Mouse (Mus musculus) heart, adult 8-10 months (tissue): ENCODE results near the gene Hoxa13. TPM values are rescaled to one million over a fixed set of nuclear protein-coding genes. Genes with fewer than 3 reads are reported as not detected.

Experiments
- DNase-seq: peaks from one replicate; pipeline ENCODE4 v3.0.0; 2022; ENCODE audit warnings: low spot score
- microRNA-seq: library from miRNA; unstranded; fragments of <30 nt; microRNA quantifications from one replicate; pipeline ENCODE4 v1.2.0, GENCODE M21; 2022
- total RNA-seq, 4 experiments: library from RNA; stranded (reverse); gene quantifications; 2 replicates each; pipeline ENCODE4 v1.2.4; 2022

Gene Hoxa13
- total RNA-seq, 4 experiments from 2014 or later = not detected

GRCm38 (mm10) chr6:52212556-52213118 is 48.0 kb downstream of the Hoxa13 start:
- no peak for DNase-seq

- no peak for DNase-seq
These were observed 48.7 kb downstream of the Hoxa13 start for GRCm38 (mm10) chr6:52211961-52212360.

- peak; percentile 49 for DNase-seq
These were observed 49.3 kb downstream of the Hoxa13 start for GRCm38 (mm10) chr6:52211170-52211935.

GRCm38 (mm10) chr6:52209685-52210046 is 51.0 kb downstream of the Hoxa13 start:
- DNase-seq = no peak

- DNase-seq = no peak
These were observed 51.6 kb downstream of the Hoxa13 start for GRCm38 (mm10) chr6:52208868-52209684.

- no peak for DNase-seq
These were observed 52.4 kb downstream of the Hoxa13 start, which contains the start of gene Hoxa6 for GRCm38 (mm10) chr6:52208072-52208867. Gene Hoxa6, minus strand, starts transcription at chr6:52208722.

Small RNA genes within 50 kb of the gene (microRNA-seq; reads per million reads assigned to microRNA genes)
- gene Mir196b = 34.7 reads per million, percentile 44 among the genes with 10 or more reads in this experiment

Other genes starting within 250 kb of the Hoxa13 start
- 10 to 100 TPM in 3 of 4 experiments, 1 to 10 TPM in 1; 8.8 to 12.2 (median 11.0) TPM for gene Skap2, start 248.3 kb downstream of the Hoxa13 start, total RNA-seq
- gene Hoxa1, start 102.6 kb downstream of the Hoxa13 start, total RNA-seq = under 1 TPM in 2 of 4 experiments, not detected in 2; 0.16 to 0.19 TPM
- under 1 TPM in 3 of 4 experiments, not detected in 1; 0.20 to 0.34 (median 0.22) TPM for gene Hoxa2, start 96.0 kb downstream of the Hoxa13 start, total RNA-seq
- gene 5730596B20Rik, start 83.4 kb downstream of the Hoxa13 start, total RNA-seq = under 1 TPM in 1 of 4 experiments, not detected in 3; 0.06 TPM
- gene Hoxa4, start 69.1 kb downstream of the Hoxa13 start, total RNA-seq = under 1 TPM; 0.31 to 0.49 (median 0.38) TPM
- under 1 TPM; 0.41 to 0.69 (median 0.57) TPM for gene Hoxa5, start 56.3 kb downstream of the Hoxa13 start, total RNA-seq
- not detected for gene Hoxa6, start 52.2 kb downstream of the Hoxa13 start, total RNA-seq
- under 1 TPM; 0.16 to 0.89 (median 0.31) TPM for gene Hoxa3, start 47.5 kb downstream of the Hoxa13 start, total RNA-seq
- under 1 TPM in 1 of 4 experiments, not detected in 3; 0.54 TPM for gene Gm28308, start 47.5 kb downstream of the Hoxa13 start, total RNA-seq
- under 1 TPM in 3 of 4 experiments, not detected in 1; 0.19 to 0.55 (median 0.31) TPM for gene Hoxa7, start 39.0 kb downstream of the Hoxa13 start, total RNA-seq
- not detected for gene Hoxa9, start 29.8 kb downstream of the Hoxa13 start, total RNA-seq
- gene Hoxa10, start 20.0 kb downstream of the Hoxa13 start, total RNA-seq = not detected
- not detected for gene Hoxa11, start 15.1 kb downstream of the Hoxa13 start, total RNA-seq
- not detected for gene Evx1, start 52.6 kb upstream of the Hoxa13 start, total RNA-seq